Mouse (Mus musculus) mature B cell (primary cell): ENCODE data around the gene Fstl3.
"Not testable (repeated sequence)": the region's sequence is repeated elsewhere in the genome, so short reads cannot be mapped to it uniquely, and the experiment has no call there.

Experiments
- in situ Hi-C: fragments of 300-500 bp; cut with MboI; formaldehyde crosslinking; loops from 2 replicates; pipeline ENCODE4 v1.14.3; 2019

The Fstl3 gene

GRCm38 (mm10) chr10:79777103-79777531 lies at the start of gene Fstl3:
Gene Fstl3, plus strand, starts transcription at chr10:79777272.
- in situ Hi-C loops, result no loop called here

- in situ Hi-C loops, result no loop called here
These were observed 48.5 kb upstream of the Fstl3 start for GRCm38 (mm10) chr10:79728323-79729249.

- in situ Hi-C loops, result no loop called here
These were observed 47.6 kb upstream of the Fstl3 start for GRCm38 (mm10) chr10:79729357-79729965.

DNA sequence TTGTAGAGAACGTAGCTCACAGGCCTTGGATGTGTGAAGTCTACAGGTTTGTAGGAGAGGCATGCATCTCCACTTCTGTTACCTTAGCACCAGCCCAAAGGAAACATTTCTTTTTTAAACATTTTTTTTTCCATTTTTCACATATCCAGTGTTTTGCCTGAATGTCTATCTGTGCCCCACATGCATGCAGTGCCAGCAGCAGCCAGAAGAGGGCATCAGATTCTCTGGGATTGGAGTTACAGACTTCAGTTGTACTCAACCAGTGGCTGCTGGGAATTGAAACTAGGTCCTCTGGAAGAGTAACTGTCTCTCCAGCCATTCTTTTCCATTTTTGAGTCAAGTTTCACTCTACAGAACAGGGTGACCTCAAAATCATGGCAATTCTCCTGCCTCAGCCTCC lies 44.6 kb upstream of the Fstl3 start:
- in situ Hi-C loops, result no loop called here

- in situ Hi-C loops, result no loop called here
These were observed 43.2 kb upstream of the Fstl3 start for GRCm38 (mm10) chr10:79733847-79734246.

GRCm38 (mm10) chr10:79735361-79735760 lies 41.7 kb upstream of the Fstl3 start:
- in situ Hi-C loops, result no loop called here

DNA sequence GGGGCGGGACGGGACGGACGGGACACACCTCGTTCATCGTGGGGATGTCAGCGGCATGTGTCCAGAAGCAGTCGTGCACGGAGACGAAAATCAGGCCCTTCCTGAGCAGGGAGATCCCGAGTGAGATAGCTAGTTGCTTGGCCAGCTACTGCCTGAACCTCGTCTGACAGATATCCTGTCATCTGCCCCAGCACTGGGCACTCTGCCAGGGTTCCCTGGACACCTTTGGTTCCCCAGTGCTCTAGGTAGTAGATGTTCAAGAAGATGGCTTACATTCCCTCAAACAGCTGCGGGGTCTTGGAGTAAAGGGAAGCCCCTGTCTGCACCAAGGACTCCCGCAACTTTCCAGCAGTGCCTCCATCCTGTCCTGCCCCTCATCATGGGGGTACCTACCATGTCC lies 40.4 kb upstream of the Fstl3 start:
- in situ Hi-C loops, result no loop called here

GRCm38 (mm10) chr10:79738259-79738658 lies 38.8 kb upstream of the Fstl3 start:
- in situ Hi-C loops, result no loop called here

- in situ Hi-C loops, result no loop called here
These were observed 37.8 kb upstream of the Fstl3 start for GRCm38 (mm10) chr10:79739234-79739633.

DNA sequence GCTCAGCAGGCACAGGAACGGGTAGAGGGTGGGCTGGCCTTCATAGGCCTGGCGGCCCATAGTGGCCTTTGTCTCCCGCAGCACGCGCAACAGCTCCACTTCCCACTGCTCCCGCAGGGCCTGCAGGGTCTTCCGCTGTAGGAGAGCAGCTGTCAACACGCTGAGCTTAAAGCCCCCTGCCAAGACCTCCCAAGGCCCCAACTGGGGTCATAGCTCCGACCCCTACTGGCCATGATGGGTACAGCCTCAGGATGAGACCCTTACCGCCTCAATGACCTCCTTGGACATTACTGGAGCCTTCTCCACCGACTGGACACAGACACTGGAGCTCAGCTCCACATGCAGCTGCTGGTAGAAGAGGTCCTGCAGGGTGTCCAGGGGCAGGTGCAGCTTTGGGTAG lies 36.2 kb upstream of the Fstl3 start:
- in situ Hi-C loops, result no loop called here

GRCm38 (mm10) chr10:79743161-79743560 lies 33.9 kb upstream of the Fstl3 start:
- in situ Hi-C loops, result no loop called here

GRCm38 (mm10) chr10:79743650-79744365 lies 33.3 kb upstream of the Fstl3 start:
- in situ Hi-C loops, result no loop called here

DNA sequence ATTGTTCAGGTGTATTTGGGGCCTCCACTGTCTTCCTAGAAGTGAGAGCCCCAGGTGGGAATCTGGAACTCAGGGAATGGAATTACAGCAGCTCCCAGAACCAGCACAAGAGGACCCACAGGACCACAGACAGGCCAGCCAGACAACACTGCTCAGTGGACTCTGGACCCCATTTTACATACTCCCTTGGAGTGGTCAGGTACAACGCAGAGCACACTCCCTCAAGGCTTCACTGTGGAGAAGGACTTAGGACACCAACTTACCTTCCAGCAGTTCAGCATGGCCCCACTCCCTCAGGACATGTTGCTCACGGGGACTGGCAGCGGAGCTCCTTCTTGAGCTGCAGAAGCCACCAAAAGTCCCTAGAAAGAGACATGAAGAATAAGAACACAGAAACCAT lies 31.7 kb upstream of the Fstl3 start:
- in situ Hi-C loops, result no loop called here

- in situ Hi-C loops, result no loop called here
These were observed 30.9 kb upstream of the Fstl3 start, which contains the start of gene Polrmt for GRCm38 (mm10) chr10:79745898-79746773. Gene Polrmt, minus strand, starts transcription at chr10:79746581.

GRCm38 (mm10) chr10:79746774-79747151 lies 30.3 kb upstream of the Fstl3 start:
- in situ Hi-C loops, result no loop called here

DNA sequence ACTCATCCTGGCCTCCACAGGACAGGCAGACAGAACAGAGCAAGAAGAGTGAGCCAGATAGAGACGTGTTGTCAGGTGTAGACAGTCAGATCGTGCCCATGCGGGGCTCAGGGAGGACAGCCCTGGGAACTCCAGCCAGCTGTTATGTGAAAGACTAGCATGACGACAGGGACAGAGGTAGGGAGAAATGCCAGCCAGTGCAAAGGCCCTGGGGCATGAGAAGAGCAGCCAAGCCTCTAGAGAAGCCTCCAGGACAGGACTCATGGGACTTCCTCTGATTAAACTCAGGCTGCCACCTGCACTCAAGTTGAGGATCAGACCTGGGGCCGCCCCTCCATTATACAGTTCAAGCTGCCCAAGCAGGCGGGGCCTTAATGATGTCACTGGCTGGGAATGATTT lies 28.6 kb upstream of the Fstl3 start:
- in situ Hi-C loops, result no loop called here

DNA sequence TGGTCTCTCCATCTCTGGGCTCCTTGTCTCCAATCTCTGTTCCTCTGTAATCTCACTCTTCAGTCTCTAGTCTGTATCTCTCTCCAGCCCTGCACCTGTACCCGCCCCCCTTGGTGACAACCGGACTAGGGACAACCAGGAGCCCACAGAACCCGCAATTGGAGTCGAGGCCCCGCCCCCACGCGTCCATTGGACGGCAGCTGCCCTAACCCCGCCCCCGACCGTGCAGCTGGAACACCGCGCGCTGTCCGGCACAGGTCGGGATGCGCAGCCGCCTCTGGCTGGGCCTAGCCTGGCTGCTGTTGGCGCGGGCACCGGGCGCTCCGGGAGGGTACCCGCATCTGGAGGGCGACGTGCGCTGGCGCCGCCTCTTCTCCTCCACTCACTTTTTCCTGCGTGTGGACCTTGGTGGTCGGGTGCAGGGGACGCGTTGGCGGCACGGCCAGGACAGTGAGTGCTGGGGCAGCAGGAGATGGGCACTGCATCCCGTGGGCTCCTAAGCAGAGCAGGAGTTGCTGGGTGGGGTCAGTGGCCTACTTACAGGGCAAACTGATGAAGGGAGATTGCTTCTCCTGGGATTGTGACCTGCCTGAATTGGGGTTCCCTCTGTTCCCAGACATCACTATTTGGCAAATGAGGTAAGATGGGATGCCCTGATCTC lies 22.1 kb upstream of the Fstl3 start, which contains the start of gene Fgf22:
Fgf22 (plus strand) TSS at position 221 of the 661 bp plus-strand sequence.
- in situ Hi-C loops, result no loop called here

GRCm38 (mm10) chr10:79755854-79756253 lies 21.2 kb upstream of the Fstl3 start:
- in situ Hi-C loops, result no loop called here

DNA sequence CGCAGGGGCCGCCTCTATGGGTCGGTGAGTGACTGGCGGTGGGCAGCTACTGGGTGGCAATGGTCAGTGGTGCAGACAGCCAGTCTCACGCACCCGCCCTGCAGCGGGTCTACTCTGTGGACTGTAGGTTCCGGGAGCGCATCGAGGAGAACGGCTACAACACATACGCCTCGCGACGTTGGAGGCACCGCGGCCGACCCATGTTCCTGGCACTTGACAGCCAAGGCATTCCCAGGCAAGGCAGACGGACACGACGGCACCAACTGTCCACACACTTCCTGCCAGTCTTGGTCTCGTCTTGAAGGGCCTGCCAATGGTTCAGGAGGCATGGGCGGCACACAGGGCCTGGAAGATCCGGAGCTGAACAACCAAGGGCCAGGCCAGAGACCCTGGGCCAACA lies 20.4 kb upstream of the Fstl3 start:
- in situ Hi-C loops, result no loop called here

GRCm38 (mm10) chr10:79759675-79760074 lies 17.4 kb upstream of the Fstl3 start:
- in situ Hi-C loops, result not testable (repeated sequence)

DNA sequence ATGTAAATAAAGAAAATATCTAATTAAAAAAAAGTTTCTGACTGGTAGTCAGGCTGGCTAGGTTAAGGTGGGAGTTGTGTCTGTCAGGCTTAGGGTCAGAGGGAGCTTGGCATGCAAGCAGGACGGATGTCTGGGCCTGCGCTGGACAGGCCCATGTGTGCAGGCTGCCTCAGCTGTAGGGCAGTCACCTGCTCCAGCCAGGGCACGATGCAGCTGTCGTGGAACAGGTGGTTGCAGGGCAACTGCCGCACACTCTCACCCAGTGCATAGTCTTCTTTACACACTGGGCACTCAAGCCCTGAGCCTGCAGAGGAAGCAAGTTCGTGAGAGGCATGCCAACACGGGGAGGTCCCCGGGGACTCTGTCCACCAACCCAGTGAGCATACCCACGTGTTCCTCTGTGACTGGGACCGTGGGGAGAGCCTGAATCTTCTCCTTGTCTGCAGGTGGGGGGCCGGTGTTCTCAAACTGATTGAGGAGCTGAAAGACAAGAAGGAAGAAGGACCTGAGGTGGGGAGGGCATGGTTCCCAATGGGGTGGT lies 16.4 kb upstream of the Fstl3 start:
- in situ Hi-C loops, result no loop called here
